Mouse (Mus musculus) G1E-ER4 (cell line): ENCODE data around the gene Rbfox1. TPM values are rescaled to one million over a fixed set of nuclear protein-coding genes. Genes with fewer than 3 reads are reported as not detected.

Experiments used
- GATA1 ChIP-seq: IDR thresholded peaks from one replicate; pipeline ENCODE4 v1.8.0; 2012; ENCODE audit warnings: low read length, inconsistent platforms
- polyA plus RNA-seq: library from polyadenylated mRNA; stranded (reverse); fragments of >175 nt; gene quantifications from 2 replicates; pipeline ENCODE4 v1.2.3, GENCODE M21; 2012

The Rbfox1 gene
- polyA plus RNA-seq, 1 experiment: not detected

DNA sequence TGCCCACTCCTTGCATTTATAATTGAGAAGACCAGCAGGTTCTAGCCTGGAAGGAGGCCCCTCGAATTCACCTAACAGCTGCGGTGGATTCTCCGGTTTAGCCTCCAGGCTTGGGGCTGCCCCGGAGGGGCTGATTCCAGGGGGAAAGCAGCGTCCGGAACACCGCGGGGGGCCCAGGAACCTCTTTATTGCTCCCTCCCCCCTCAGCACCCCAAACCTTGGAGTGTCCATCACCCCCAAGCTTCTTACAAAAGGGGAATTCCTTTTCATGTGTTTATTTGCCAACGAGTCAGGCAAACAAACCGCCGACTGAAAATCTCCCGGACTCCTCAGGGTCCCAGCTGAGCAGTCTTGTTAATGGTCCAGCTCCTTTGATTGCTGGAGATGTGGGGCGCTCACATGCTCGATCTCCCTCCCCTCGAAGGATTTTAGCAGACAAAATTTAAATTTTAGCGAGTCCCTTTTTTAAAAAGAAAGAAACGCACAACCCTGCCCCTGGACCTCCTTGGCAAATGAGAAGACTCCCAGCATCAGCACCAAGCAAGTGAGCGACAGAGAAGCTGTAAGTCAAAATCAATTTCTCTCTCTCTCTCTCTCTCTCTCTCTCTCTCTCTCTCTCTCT is 1153.6 kb downstream of the Rbfox1 start:
- no peak for TF ChIP-seq GATA1

DNA sequence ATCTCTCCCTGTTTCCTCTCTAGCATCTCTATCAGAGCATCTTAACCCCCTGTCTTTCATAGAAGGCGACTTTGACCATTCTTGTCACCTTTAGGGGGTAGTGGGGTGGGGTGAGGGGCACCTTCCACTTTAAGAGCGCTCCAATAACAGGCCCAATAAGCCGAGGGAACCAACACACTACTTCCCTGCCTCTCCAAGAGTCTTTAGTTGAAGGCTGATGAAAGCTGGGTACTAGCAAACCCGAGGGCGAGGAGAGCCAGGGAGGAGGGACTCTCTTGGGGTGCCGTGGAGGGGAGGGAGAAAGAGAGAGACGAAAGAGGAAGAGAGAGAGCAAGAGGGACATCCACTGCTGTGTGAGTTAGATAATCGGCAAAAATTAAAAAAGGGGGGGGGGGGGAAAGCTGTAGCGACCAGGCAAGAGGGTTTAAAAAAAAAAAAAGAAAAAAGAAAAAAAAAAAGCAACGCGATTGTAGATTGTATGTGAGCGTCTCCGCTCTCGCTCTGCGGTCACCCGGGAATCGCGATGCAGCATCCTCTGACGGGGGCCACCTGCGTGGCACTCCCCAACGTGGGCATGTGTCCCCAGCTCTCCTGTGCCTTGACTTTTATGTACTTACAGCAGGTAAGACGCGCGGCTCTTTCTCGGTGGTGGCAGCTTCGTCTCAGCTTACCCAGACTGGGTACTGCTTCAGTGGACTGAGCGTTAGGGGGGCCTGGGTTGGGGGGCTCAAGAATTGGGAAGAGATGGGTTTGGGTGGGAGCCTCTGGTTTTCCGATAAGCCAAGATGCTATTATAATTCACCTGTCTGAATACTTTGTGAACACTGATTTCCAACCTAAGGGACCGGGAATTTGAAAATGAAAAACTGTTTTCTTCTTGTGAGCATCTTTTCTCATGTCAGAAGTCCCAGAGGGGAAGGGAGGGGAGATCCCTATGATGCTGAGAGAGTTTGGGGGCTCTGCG is 1154.5 kb downstream of the Rbfox1 start:
- no peak for TF ChIP-seq GATA1

DNA sequence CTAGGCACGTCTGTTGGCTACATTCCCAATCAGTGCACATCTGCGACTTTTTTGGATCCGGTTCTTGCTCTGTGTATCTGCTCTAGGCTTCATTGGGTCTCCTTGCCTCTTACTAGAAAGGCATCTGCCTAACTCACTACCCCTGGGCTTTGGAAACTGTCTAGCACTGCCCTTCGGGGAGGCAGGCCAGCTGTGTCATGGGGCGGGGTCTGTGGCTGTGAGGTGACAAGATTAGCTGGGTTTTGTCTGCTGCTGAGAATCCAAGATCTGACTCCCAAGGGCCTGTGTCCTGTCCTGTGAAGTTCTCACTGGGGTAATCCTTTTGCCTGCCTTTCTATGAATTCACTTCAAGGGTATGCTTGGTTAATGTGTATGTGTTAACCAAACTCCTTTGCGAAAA is 1155.5 kb downstream of the Rbfox1 start:
- no peak for TF ChIP-seq GATA1

DNA sequence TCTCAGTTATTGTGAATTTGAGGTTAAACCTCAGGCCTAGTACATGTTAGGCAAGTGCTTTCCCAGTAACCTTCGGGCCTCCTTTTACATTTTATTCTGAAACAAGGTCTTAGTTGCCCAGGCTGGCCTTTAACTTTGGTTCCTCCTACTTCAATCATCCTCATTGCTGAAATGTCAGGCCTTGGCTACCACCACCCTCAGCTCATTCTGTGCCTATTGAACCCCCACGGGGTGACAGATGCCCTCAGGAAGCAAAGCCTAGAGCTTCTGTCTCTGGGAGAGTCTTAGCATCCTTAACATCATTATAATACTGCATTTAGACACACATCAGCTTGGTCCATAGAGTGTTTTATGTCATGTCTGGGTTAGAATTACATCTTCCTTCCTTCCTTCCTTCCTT is 1162.3 kb downstream of the Rbfox1 start:
- TF ChIP-seq GATA1: no peak

DNA sequence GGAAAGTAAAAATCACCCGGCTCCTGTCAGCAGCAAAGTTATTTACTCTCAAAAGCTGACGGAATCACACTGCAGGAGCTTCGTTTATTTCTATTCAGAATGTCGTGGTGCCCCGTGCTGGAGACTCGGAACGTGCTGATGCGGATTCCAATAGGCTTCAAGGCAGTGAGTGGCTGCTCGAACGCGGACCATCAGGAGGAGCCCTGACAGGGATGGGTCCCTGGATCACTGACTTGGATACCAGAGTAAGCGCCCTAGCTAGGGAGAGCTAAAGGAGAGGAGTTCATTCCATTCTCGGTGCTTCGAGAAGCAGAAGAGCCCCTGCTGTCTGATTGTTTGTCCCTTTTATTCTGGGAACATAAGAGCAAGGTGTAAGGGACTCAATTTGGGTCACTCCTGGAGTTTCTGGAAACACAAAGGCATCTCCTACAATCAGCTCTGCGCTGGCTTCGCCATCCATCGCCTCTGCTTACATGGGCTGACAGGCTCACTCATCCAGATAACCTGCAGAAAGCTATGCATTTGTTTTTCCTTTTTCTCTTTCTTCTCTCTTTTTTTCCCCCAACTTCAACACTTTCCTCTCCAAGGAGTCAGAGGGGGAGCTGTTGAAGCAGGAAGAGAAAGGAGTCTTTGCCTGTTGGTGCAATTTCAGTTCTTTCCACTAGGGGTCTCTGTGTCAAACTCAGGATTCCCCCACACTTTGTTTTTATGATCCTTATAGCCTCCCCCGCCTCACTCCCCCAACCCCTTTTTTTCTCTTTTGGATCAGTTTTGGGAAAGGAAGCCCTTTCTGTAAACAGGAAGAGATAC is 1164.2 kb downstream of the Rbfox1 start:
- no peak for TF ChIP-seq GATA1

- TF ChIP-seq GATA1: no peak
Observed at GRCm38 (mm10) chr16:7050945-7051344, 1165.8 kb downstream of the Rbfox1 start.

- TF ChIP-seq GATA1: no peak
Observed at GRCm38 (mm10) chr16:7051991-7052390, 1166.8 kb downstream of the Rbfox1 start.

GRCm38 (mm10) chr16:7052408-7052807 is 1167.3 kb downstream of the Rbfox1 start:
- no peak for TF ChIP-seq GATA1

GRCm38 (mm10) chr16:7057789-7058188 is 1172.6 kb downstream of the Rbfox1 start:
- no peak for TF ChIP-seq GATA1

- TF ChIP-seq GATA1: no peak
Observed at GRCm38 (mm10) chr16:7058556-7058955, 1173.4 kb downstream of the Rbfox1 start.

GRCm38 (mm10) chr16:7059596-7059995 is 1174.4 kb downstream of the Rbfox1 start:
- TF ChIP-seq GATA1: no peak

DNA sequence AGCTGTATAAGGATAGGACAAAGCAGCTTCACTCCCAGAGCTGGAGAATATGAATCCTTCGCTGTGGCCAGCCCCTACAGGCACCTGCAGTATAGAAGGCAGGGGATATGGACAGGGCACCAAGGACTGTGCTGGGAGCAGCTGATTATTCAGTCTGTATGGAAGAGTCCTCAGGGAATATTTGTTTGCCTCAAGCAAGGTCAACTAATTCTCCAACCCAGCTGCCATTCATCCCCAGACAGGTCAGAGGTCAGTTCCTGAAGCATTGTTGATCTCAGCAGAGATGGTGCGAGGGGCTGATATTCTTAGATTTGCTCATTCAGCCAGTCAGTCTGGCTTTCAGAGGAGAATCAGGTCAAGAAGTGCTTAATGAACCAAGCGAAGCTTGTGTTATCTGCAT is 1175.7 kb downstream of the Rbfox1 start:
- TF ChIP-seq GATA1: no peak

GRCm38 (mm10) chr16:7062512-7062911 is 1177.4 kb downstream of the Rbfox1 start:
- no peak for TF ChIP-seq GATA1

GRCm38 (mm10) chr16:7067109-7067508 is 1182.0 kb downstream of the Rbfox1 start:
- no peak for TF ChIP-seq GATA1

DNA sequence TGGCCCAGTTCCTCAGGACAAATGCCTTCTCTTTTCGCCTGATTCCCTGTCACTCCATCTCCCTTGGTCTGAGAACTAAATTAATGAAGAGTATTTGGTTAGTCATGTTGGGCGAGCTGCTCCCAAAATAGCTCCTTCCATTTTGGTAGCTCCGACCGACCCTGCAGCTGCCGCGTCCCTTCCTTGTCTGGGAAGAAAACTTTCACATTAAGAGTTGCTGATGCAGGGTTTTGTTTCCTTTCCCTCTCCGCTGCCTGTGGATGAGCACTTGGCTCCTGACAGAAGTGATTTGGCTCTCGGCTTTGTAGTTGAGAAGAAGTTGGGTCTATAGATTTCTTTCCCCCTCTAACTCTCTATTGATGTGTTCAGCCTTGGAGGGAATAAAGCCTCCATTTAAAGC is 1184.4 kb downstream of the Rbfox1 start:
- no peak for TF ChIP-seq GATA1

DNA sequence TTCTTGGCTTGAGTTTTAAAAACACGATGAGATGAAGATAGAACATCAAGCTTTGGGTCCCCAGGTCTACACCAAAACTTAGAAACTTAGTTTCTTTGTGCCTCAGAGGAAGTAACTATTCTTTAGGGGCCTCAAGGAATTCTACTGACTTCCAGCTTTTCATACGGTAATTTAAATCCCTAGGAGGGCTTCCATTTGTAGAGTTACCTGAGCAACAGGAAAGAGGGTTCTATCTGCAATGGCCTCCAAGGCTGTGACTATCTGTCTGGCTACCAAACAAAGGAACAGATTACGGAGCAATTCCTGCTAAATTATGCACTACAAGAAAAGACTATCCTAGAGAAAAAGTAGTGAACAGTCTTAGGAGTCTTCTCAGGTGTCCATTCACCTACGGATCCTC is 1189.6 kb downstream of the Rbfox1 start:
- no peak for TF ChIP-seq GATA1

DNA sequence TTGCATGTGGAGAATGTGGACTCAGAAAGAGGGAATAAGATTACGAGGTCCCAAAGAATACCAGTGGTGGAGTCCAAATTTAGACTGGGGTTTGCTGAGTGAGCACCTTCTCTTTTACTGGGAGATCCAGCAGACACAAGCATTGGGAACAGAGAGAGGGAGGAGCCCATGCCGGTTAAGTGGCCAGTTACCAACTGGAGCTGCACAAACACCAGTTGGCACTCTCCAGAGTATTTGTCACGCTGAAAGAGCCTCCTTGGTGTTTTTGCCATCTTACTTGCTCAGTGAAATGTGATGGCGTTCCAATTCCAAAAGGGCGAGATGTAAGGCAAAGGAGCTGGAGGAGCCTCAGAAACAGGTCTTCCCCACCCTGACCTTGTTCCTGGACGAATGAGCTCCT is 1190.6 kb downstream of the Rbfox1 start:
- TF ChIP-seq GATA1: no peak
